Mouse (Mus musculus): ENCODE results near the gene Pik3r5.

DNA sequence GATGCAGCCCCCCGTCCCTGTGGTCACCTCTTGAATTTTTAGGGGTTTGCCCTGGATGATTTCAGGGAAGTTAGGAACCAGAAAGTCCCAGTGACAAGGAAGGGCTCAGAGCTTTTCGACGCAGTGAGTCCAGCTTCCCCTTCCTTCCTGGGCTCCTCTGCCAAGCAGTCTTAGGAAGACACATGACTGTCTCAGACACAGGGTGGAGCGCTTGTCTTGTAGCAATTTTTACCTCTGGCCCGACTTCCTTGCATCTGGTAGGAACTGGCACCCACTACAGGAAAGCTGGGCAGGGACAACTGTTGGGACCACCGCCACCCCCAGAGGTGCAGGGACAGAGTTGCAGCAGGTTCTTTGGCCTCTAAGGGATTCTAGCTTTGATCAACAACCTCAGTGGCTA is 42.7 kb downstream of the Pik3r5 start:
- TF ChIP-seq CTCF (conservative IDR thresholded peaks at IDR 0.05; ENCODE audit: low read length) (no peak), POU5F1 (IDR thresholded peaks at IDR 0.05; ENCODE audit: borderline replicate concordance, low read length) (no peak)
